Mouse (Mus musculus) cerebellum, adult 18-20 months (tissue): ENCODE results near the gene Unc5c.

Experiments used
- DNase-seq, 2 experiments: peaks; one replicate each; pipeline ENCODE4 v3.0.0; 2021

Gene Unc5c

GRCm38 (mm10) chr3:141511253-141512038 lies 46.4 kb downstream of the Unc5c start:
- DNase-seq: no peak

GRCm38 (mm10) chr3:141528751-141529150 lies 63.7 kb downstream of the Unc5c start:
- DNase-seq: no peak

- no peak for DNase-seq
Observed at GRCm38 (mm10) chr3:141529599-141529998, 64.6 kb downstream of the Unc5c start.

DNA sequence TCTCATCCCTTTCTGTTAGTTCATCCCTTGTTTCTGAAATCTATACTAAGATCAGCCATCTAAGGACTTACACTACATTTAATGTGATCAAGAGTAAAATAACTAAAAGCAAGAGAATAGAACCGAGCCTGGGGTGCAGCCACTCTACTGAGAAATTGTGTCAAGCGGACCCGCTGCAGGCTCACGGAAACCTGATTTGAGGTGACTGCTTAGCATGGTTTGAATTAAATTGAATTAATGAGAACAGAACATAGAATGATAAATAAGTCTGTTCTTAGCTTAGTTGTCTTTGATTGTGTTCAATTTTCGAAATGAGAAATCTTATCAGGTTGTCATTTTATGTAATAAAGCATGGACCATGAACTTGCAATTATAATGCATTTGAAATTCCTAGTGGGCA lies 68.8 kb downstream of the Unc5c start:
- DNase-seq: no peak

DNA sequence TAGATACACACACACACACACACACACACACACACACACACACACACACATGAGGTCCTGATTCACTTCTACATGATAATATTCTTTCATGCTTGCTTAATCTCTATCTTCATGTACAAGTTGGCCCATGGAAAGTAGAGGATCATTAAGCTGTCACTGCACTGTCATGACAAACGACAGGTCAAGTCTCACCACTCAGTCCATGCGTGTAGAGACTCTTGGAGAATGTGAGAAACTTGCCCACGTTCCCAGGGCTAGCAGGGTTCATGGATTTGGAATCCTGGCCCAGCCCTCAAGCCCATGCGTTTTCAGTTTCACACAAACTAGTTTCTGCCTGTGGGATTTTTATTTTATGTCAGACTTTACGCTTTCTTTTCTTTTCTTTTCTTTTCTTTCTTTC lies 71.8 kb downstream of the Unc5c start:
- DNase-seq: no peak

GRCm38 (mm10) chr3:141538120-141538519 lies 73.1 kb downstream of the Unc5c start:
- DNase-seq: no peak

DNA sequence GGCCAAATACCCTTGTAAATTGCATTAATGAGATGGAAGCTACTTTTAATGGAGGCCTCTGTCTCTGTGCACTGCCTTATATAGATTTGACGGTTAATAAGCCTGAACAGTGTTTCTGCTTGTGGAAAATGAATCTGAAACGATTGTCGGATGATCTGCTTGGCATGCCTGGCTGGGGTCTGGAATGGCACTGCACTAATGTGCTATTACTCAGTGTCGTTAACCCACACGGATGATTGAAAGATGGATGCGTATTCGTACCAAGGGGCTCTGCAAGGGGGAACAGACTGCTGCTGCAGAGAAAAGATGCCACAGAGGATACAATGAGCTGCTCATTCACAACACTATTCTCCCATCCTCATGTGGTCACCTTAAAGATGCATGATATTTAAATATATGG lies 75.7 kb downstream of the Unc5c start:
- DNase-seq: no peak

- no peak for DNase-seq
Observed at GRCm38 (mm10) chr3:141547341-141547814, 82.4 kb downstream of the Unc5c start.

GRCm38 (mm10) chr3:141549661-141550060 lies 84.6 kb downstream of the Unc5c start:
- DNase-seq: peak; percentile 49 to 64

DNA sequence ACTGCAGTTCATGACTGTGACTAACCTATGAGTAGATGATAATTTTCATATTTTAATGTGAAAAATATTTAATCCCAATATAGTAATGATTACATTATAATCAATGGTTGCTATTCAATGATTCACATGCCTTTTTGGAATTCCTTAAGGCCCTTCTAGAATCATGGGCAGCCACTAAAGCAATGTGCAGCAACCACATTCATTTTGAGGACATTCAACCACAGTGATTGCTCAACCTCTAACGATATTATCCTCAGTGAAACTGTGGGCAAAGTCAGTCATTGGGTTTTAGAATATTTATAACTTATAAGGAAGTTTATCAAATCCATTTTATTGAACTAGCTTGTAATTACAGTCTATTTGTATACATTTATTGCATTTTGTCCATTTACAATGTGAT lies 87.9 kb downstream of the Unc5c start:
- DNase-seq: no peak

- DNase-seq: no peak
Observed at GRCm38 (mm10) chr3:141557072-141557471, 92.1 kb downstream of the Unc5c start.

GRCm38 (mm10) chr3:141575076-141575688 lies 110.2 kb downstream of the Unc5c start:
- no peak for DNase-seq

GRCm38 (mm10) chr3:141577382-141577781 lies 112.4 kb downstream of the Unc5c start:
- DNase-seq: no peak

GRCm38 (mm10) chr3:141581190-141581891 lies 116.3 kb downstream of the Unc5c start:
- DNase-seq: peak in 1 of 2 experiments; percentile 1

- DNase-seq: peak in 1 of 2 experiments; percentile 2
Observed at GRCm38 (mm10) chr3:141581892-141582214, 116.8 kb downstream of the Unc5c start.

DNA sequence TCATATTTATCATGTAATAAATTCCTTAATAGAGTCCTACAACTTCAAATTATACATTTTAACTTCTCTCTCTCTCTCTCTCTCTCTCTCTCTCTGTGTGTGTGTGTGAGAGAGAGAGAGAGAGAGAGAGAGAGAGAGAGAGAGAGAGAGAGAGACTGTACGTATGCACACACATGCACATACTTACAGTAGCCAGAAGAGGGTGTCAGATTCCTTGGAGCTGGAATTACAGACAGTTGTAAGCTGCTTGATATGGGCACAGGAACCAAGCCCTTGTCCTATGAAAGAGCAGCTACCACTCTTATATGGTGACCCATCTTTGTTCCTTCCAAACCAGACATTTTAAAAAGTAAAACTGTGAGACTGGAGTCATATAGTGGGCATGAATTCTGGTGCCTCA lies 118.2 kb downstream of the Unc5c start:
- DNase-seq: no peak

DNA sequence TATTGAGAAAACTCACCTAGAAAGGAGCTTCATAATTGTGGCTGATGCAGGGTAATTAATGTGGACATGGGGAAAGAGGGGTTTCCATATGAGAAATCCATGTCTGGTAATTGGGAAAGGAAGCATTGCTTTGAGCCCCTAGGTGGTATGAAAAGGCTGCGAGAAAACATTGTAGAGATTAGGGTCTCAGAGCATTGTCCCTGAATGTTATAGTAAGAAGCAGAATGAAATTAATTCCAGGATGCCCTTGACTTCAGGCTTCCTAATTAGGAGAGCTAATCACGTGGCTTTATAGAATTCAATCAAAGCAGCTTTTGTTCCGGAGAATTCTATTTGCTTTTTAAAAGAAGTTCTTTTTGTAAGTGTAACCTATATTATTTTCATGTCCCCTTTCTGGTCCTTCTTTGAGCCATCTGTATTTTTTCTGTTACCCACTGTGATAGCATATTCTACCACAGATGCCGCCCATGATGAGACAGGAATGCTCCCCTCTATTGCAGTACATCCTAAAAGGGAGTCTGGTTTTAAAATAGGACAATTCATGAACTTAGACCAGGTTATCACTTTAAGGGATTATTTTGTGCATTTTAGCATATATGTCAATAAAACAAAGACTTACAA lies 124.5 kb downstream of the Unc5c start:
- peak in 1 of 2 experiments; percentile 11 for DNase-seq

DNA sequence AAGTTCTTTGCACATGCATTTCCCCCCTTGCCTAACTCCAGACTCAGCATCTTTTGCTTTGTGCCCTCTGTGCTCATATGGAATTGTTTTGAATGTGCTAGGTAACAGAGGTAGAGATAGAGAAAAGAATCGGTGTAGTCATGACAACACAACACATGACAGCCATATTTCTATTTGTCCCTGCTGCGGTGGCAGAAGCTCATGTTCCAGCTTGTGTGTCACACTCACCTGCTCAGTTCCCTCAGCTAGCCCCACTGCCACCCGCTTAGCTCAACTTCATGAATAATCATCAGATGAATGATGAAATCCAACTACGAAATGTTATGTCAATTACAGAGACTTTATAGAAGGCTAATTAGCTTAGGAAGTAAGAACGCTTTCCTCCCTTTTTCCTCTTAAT lies 128.2 kb downstream of the Unc5c start:
- peak in 1 of 2 experiments; percentile 2 for DNase-seq

DNA sequence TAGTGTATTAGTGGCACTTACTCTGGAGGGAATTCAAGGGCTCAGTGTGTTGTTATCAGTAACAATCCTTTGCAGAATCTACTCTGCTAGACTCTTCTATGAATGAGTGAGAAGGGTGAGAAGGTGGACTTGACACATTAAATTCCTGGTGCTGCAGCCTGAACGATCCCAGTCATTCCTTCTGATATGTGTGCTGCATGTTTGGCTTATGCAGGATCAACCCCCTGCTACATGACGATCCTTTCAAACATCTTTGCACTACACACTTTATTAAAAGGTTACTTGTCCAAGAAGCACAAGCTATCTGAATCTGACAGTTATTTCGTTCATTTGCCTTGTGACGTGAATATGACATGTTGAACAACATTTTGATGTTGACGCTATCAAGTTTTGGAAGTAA lies 129.1 kb downstream of the Unc5c start:
- DNase-seq: no peak

GRCm38 (mm10) chr3:141595073-141595472 lies 130.1 kb downstream of the Unc5c start:
- DNase-seq: peak; percentile 51 to 58

GRCm38 (mm10) chr3:141596461-141596860 lies 131.4 kb downstream of the Unc5c start:
- no peak for DNase-seq

- DNase-seq: peak; percentile 59 to 66
Observed at GRCm38 (mm10) chr3:141596881-141597280, 131.9 kb downstream of the Unc5c start.

- peak; percentile 22 to 38 for DNase-seq
Observed at GRCm38 (mm10) chr3:141597974-141598373, 133.0 kb downstream of the Unc5c start.
